Mouse (Mus musculus): ENCODE results near the gene 6030458C11Rik. TPM values are rescaled to one million over a fixed set of nuclear protein-coding genes. Genes with fewer than 3 reads are reported as not detected.

Gene 6030458C11Rik
- total and polyA plus RNA-seq, 2 experiments from 2014 or later, result 21.0 to 31.5 TPM

GRCm38 (mm10) chr15:12800405-12801141, 23.9 kb downstream of the 6030458C11Rik start:
- H3K9ac ChIP-seq, result no peak overlapping the region
- H3K4me1 ChIP-seq (ENCODE audit: insufficient read depth), result no peaks in the 10 kb centered on the region
- no peak for ATAC-seq
- WGBS, result 53% methylated on average over 15 of the region's 15 CpGs
- TF ChIP-seq CTCF (IDR thresholded peaks at IDR 0.05; ENCODE audit: low read depth), result no peak
- H3K27ac ChIP-seq (ENCODE audit: low read depth, low read length), result no peak overlapping the region
- no peaks in the 10 kb centered on the region for H3K36me3 ChIP-seq (ENCODE audit: insufficient read depth)
- H3K4me2 ChIP-seq (ENCODE audit: low read depth), result no peak overlapping the region
- no peaks in the 10 kb centered on the region for H3K27me3 ChIP-seq (ENCODE audit: insufficient read depth, low read length)
- no peaks in the 10 kb centered on the region for H3K9me3 ChIP-seq (ENCODE audit: low read length)
- no peak overlapping the region for H3K4me3 ChIP-seq (ENCODE audit: low read depth, low read length)
- DNase-seq, result no peak

GRCm38 (mm10) chr15:12798043-12798442, 26.4 kb downstream of the 6030458C11Rik start:
- H3K36me3 ChIP-seq (ENCODE audit: insufficient read depth), result no peaks in the 10 kb centered on the region
- WGBS, result 81% methylated on average over 6 of the region's 6 CpGs
- H3K27me3 ChIP-seq (ENCODE audit: insufficient read depth, low read length), result no peaks in the 10 kb centered on the region
- ATAC-seq (no peak), DNase-seq (no peak)
- no peak overlapping the region for H3K27ac ChIP-seq (ENCODE audit: low read depth, low read length)
- no peak for TF ChIP-seq CTCF (IDR thresholded peaks at IDR 0.05; ENCODE audit: low read depth)
- H3K9me3 ChIP-seq (ENCODE audit: low read length), result no peaks in the 10 kb centered on the region
- no peak overlapping the region for H3K9ac ChIP-seq
- no peak overlapping the region for H3K4me2 ChIP-seq (ENCODE audit: low read depth)
- H3K4me1 ChIP-seq (ENCODE audit: insufficient read depth), result no peaks in the 10 kb centered on the region
- H3K4me3 ChIP-seq (ENCODE audit: low read depth, low read length), result no peak overlapping the region

- H3K4me2 ChIP-seq (ENCODE audit: low read depth), result no peak overlapping the region
- H3K27ac ChIP-seq (ENCODE audit: low read depth, low read length), result no peak overlapping the region
- H3K4me3 ChIP-seq (ENCODE audit: low read depth, low read length), result no peak overlapping the region
- no peaks in the 10 kb centered on the region for H3K4me1 ChIP-seq (ENCODE audit: insufficient read depth)
- H3K27me3 ChIP-seq (ENCODE audit: insufficient read depth, low read length), result no peaks in the 10 kb centered on the region
- 31% methylated on average over 13 of the region's 13 CpGs for WGBS
- no peak overlapping the region for H3K9ac ChIP-seq
- TF ChIP-seq CTCF (IDR thresholded peaks at IDR 0.05; ENCODE audit: low read depth), result no peak
- no peaks in the 10 kb centered on the region for H3K36me3 ChIP-seq (ENCODE audit: insufficient read depth)
- no peak for DNase-seq
- no peak for ATAC-seq
- no peaks in the 10 kb centered on the region for H3K9me3 ChIP-seq (ENCODE audit: low read length)
Measured at GRCm38 (mm10) chr15:12795909-12796470, 28.5 kb downstream of the 6030458C11Rik start.

GRCm38 (mm10) chr15:12795457-12795894, 29.0 kb downstream of the 6030458C11Rik start:
- Histone ChIP-seq H3K9me3 (ENCODE audit: low read length) (no peaks in the 10 kb centered on the region), H3K27ac (ENCODE audit: low read depth, low read length) (no peak overlapping the region), H3K4me3 (ENCODE audit: low read depth, low read length) (no peak overlapping the region), H3K27me3 (ENCODE audit: insufficient read depth, low read length) (no peaks in the 10 kb centered on the region), H3K36me3 (ENCODE audit: insufficient read depth) (no peaks in the 10 kb centered on the region), H3K4me2 (ENCODE audit: low read depth) (no peak overlapping the region), H3K9ac (no peak overlapping the region), H3K4me1 (ENCODE audit: insufficient read depth) (no peaks in the 10 kb centered on the region)
- ATAC-seq (peak; percentile 57), DNase-seq (peak; percentile 91)
- WGBS, result 2% methylated on average over 2 of the region's 2 CpGs
- peak; percentile 89 for TF ChIP-seq CTCF (IDR thresholded peaks at IDR 0.05; ENCODE audit: low read depth)

- Histone ChIP-seq H3K27ac (ENCODE audit: low read depth, low read length) (no peak overlapping the region), H3K9me3 (ENCODE audit: low read length) (no peaks in the 10 kb centered on the region), H3K4me3 (ENCODE audit: low read depth, low read length) (no peak overlapping the region), H3K9ac (no peak overlapping the region), H3K4me1 (ENCODE audit: insufficient read depth) (no peaks in the 10 kb centered on the region), H3K4me2 (ENCODE audit: low read depth) (no peak overlapping the region), H3K27me3 (ENCODE audit: insufficient read depth, low read length) (no peaks in the 10 kb centered on the region), H3K36me3 (ENCODE audit: insufficient read depth) (no peaks in the 10 kb centered on the region)
- WGBS, result 47% methylated on average over 6 of the region's 6 CpGs
- no peak for DNase-seq
- no peak for ATAC-seq
- TF ChIP-seq CTCF (IDR thresholded peaks at IDR 0.05; ENCODE audit: low read depth), result no peak
Measured at GRCm38 (mm10) chr15:12794311-12794710, 30.1 kb downstream of the 6030458C11Rik start.

GRCm38 (mm10) chr15:12789406-12789867, 35.0 kb downstream of the 6030458C11Rik start:
- no peak overlapping the region for H3K4me2 ChIP-seq (ENCODE audit: low read depth)
- H3K4me1 ChIP-seq (ENCODE audit: insufficient read depth), result no peaks in the 10 kb centered on the region
- H3K4me3 ChIP-seq (ENCODE audit: low read depth, low read length), result no peak overlapping the region
- H3K9ac ChIP-seq, result no peak overlapping the region
- ATAC-seq, result no peak
- H3K27ac ChIP-seq (ENCODE audit: low read depth, low read length), result no peak overlapping the region
- no peaks in the 10 kb centered on the region for H3K9me3 ChIP-seq (ENCODE audit: low read length)
- DNase-seq, result no peak
- WGBS, result 40% methylated on average over 10 of the region's 10 CpGs
- H3K36me3 ChIP-seq (ENCODE audit: insufficient read depth), result no peaks in the 10 kb centered on the region
- TF ChIP-seq CTCF (IDR thresholded peaks at IDR 0.05; ENCODE audit: low read depth), result no peak
- no peaks in the 10 kb centered on the region for H3K27me3 ChIP-seq (ENCODE audit: insufficient read depth, low read length)

DNA sequence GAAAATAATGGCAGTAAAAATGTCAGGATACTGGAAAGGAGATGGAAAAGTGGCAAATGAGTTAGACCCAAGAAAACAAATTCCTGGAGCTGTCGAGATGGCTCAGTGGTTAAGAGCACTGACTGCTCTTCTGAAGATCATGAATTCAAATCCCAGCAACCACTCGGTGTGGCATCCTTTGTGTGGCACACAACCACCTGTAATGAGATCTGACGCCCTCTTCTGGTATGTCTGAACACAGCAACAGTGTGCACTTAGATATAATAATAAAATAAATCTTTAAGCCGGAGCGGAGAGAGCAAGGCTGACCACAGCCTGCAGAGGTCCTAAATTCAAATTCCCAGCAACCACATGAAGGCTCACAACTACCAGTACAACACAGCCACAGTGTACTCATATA, 35.9 kb downstream of the 6030458C11Rik start:
- no peaks in the 10 kb centered on the region for H3K4me1 ChIP-seq (ENCODE audit: insufficient read depth)
- no peaks in the 10 kb centered on the region for H3K36me3 ChIP-seq (ENCODE audit: insufficient read depth)
- 77% methylated on average over 5 of the region's 5 CpGs for WGBS
- H3K9ac ChIP-seq, result no peak overlapping the region
- H3K27ac ChIP-seq (ENCODE audit: low read depth, low read length), result no peak overlapping the region
- no peak overlapping the region for H3K4me2 ChIP-seq (ENCODE audit: low read depth)
- H3K9me3 ChIP-seq (ENCODE audit: low read length), result no peaks in the 10 kb centered on the region
- no peaks in the 10 kb centered on the region for H3K27me3 ChIP-seq (ENCODE audit: insufficient read depth, low read length)
- ATAC-seq, result no peak
- no peak overlapping the region for H3K4me3 ChIP-seq (ENCODE audit: low read depth, low read length)
- DNase-seq, result no peak
- TF ChIP-seq CTCF (IDR thresholded peaks at IDR 0.05; ENCODE audit: low read depth), result no peak

Measured in forebrain, postnatal 0 days (tissue).